Mouse (Mus musculus): Measurements from ENCODE around the gene Cd2bp2. TPM values are rescaled to one million over a fixed set of nuclear protein-coding genes. Genes with fewer than 3 reads are reported as not detected.

Cd2bp2 gene
- polyA plus RNA-seq, 1 experiment from 2014 or later, result 44.4 TPM

- Histone ChIP-seq H3K4me2 (ENCODE audit: low read length) (peak overlapping the region; percentile 92), H3K4me3 (ENCODE audit: low read depth, low read length) (peak overlapping the region; percentile 90), H3K27me3 (replicated peaks; ENCODE audit: control insufficient read depth, insufficient read depth, low read length) (no peaks in the 10 kb centered on the region), H3K9me3 (ENCODE audit: control insufficient read depth, low read length) (no peaks in the 10 kb centered on the region), H3K36me3 (ENCODE audit: control insufficient read depth, insufficient read depth, low read length) (peaks cover 22% of the 10 kb centered on the region), H3K27ac (ENCODE audit: low read depth) (peak overlapping the region; percentile 59), H3K9ac (ENCODE audit: low read length) (peak overlapping the region; percentile 91), H3K4me1 (replicated peaks; ENCODE audit: control insufficient read depth, insufficient read depth, low read length) (peaks cover 16% of the 10 kb centered on the region)
- WGBS, result under 1% methylated on average over 48 of the region's 53 CpGs
- peak; percentile 23 for ATAC-seq (replicated peaks; ENCODE audit: low FRiP score, low TSS enrichment, low read depth)
- DNase-seq (ENCODE audit: low spot score), result peak; percentile 75
These were observed 11.8 kb upstream of the Cd2bp2 start for GRCm38 (mm10) chr7:127207374-127208294.

GRCm38 (mm10) chr7:127206606-127207005, 10.8 kb upstream of the Cd2bp2 start:
- no peak for DNase-seq (ENCODE audit: low spot score)
- WGBS, result 44% methylated on average over 2 of the region's 2 CpGs

GRCm38 (mm10) chr7:127196484-127196883, 634 bp upstream of the Cd2bp2 start:
- peak overlapping the region; percentile 82 for H3K27ac ChIP-seq (ENCODE audit: low read depth)
- peaks cover 83% of the 10 kb centered on the region for H3K36me3 ChIP-seq (ENCODE audit: control insufficient read depth, insufficient read depth, low read length)
- 54% methylated on average over 11 of the region's 11 CpGs for WGBS
- H3K4me1 ChIP-seq (replicated peaks; ENCODE audit: control insufficient read depth, insufficient read depth, low read length), result peaks cover 14% of the 10 kb centered on the region
- H3K9me3 ChIP-seq (ENCODE audit: control insufficient read depth, low read length), result no peaks in the 10 kb centered on the region
- DNase-seq (ENCODE audit: low spot score) (no peak), ATAC-seq (replicated peaks; ENCODE audit: low FRiP score, low TSS enrichment, low read depth) (no peak)
- no peaks in the 10 kb centered on the region for H3K27me3 ChIP-seq (replicated peaks; ENCODE audit: control insufficient read depth, insufficient read depth, low read length)
- peak overlapping the region; percentile 63 for H3K4me3 ChIP-seq (ENCODE audit: low read depth, low read length)
- H3K4me2 ChIP-seq (ENCODE audit: low read length), result peak overlapping the region; percentile 75
- peak overlapping the region; percentile 73 for H3K9ac ChIP-seq (ENCODE audit: low read length)

More at GRCm38 (mm10) chr7:127206606-127207005, 10.8 kb upstream of the Cd2bp2 start:
- Histone ChIP-seq H3K4me2 (ENCODE audit: low read length) (peak overlapping the region; percentile 92), H3K27ac (ENCODE audit: low read depth) (peak overlapping the region; percentile 59; the same call in 1 of the 2 replicates), H3K9me3 (ENCODE audit: control insufficient read depth, low read length) (no peaks in the 10 kb centered on the region), H3K36me3 (ENCODE audit: control insufficient read depth, insufficient read depth, low read length) (peaks cover 32% of the 10 kb centered on the region), H3K4me1 (replicated peaks; ENCODE audit: control insufficient read depth, insufficient read depth, low read length) (peaks cover 16% of the 10 kb centered on the region), H3K27me3 (replicated peaks; ENCODE audit: control insufficient read depth, insufficient read depth, low read length) (no peaks in the 10 kb centered on the region), H3K9ac (ENCODE audit: low read length) (peak overlapping the region; percentile 91), H3K4me3 (ENCODE audit: low read depth, low read length) (peak overlapping the region; percentile 90)
- ATAC-seq (replicated peaks; ENCODE audit: low FRiP score, low TSS enrichment, low read depth), result no peak

- no peak overlapping the region for H3K27ac ChIP-seq (ENCODE audit: low read depth)
- ATAC-seq (replicated peaks; ENCODE audit: low FRiP score, low TSS enrichment, low read depth), result no peak
- H3K36me3 ChIP-seq (ENCODE audit: control insufficient read depth, insufficient read depth, low read length), result peaks cover 69% of the 10 kb centered on the region
These were observed 1.2 kb downstream of the Cd2bp2 start for GRCm38 (mm10) chr7:127194633-127195029.

GRCm38 (mm10) chr7:127194011-127194632, 1.7 kb downstream of the Cd2bp2 start:
- Histone ChIP-seq H3K9ac (ENCODE audit: low read length) (no peak overlapping the region), H3K27me3 (replicated peaks; ENCODE audit: control insufficient read depth, insufficient read depth, low read length) (no peaks in the 10 kb centered on the region), H3K4me1 (replicated peaks; ENCODE audit: control insufficient read depth, insufficient read depth, low read length) (peaks cover 14% of the 10 kb centered on the region), H3K4me2 (ENCODE audit: low read length) (peak overlapping the region; percentile 75), H3K9me3 (ENCODE audit: control insufficient read depth, low read length) (no peaks in the 10 kb centered on the region), H3K4me3 (ENCODE audit: low read depth, low read length) (no peak overlapping the region), H3K36me3 (ENCODE audit: control insufficient read depth, insufficient read depth, low read length) (peaks cover 64% of the 10 kb centered on the region), H3K27ac (ENCODE audit: low read depth) (no peak overlapping the region)
- ATAC-seq (replicated peaks; ENCODE audit: low FRiP score, low TSS enrichment, low read depth) (no peak), DNase-seq (ENCODE audit: low spot score) (no peak)
- WGBS, result 88% methylated on average over 17 of the region's 17 CpGs

More at GRCm38 (mm10) chr7:127194633-127195029, 1.2 kb downstream of the Cd2bp2 start:
- Histone ChIP-seq H3K4me1 (replicated peaks; ENCODE audit: control insufficient read depth, insufficient read depth, low read length) (peaks cover 14% of the 10 kb centered on the region), H3K4me3 (ENCODE audit: low read depth, low read length) (peak overlapping the region; percentile 63), H3K27me3 (replicated peaks; ENCODE audit: control insufficient read depth, insufficient read depth, low read length) (no peaks in the 10 kb centered on the region), H3K9ac (ENCODE audit: low read length) (peak overlapping the region; percentile 73), H3K9me3 (ENCODE audit: control insufficient read depth, low read length) (no peaks in the 10 kb centered on the region), H3K4me2 (ENCODE audit: low read length) (peak overlapping the region; percentile 75)
- no peak for DNase-seq (ENCODE audit: low spot score)
- WGBS, result 62% methylated on average over 7 of the region's 7 CpGs

- H3K9me3 ChIP-seq (ENCODE audit: control insufficient read depth, low read length), result no peaks in the 10 kb centered on the region
- peaks cover 53% of the 10 kb centered on the region for H3K36me3 ChIP-seq (ENCODE audit: control insufficient read depth, insufficient read depth, low read length)
- H3K4me3 ChIP-seq (ENCODE audit: low read depth, low read length), result no peak overlapping the region
- peaks cover 14% of the 10 kb centered on the region for H3K4me1 ChIP-seq (replicated peaks; ENCODE audit: control insufficient read depth, insufficient read depth, low read length)
- ATAC-seq (replicated peaks; ENCODE audit: low FRiP score, low TSS enrichment, low read depth) (no peak), DNase-seq (ENCODE audit: low spot score) (no peak)
- no peak overlapping the region for H3K4me2 ChIP-seq (ENCODE audit: low read length)
- WGBS, result 97% methylated on average over 5 of the region's 5 CpGs
- H3K27ac ChIP-seq (ENCODE audit: low read depth), result no peak overlapping the region
- H3K9ac ChIP-seq (ENCODE audit: low read length), result no peak overlapping the region
- H3K27me3 ChIP-seq (replicated peaks; ENCODE audit: control insufficient read depth, insufficient read depth, low read length), result no peaks in the 10 kb centered on the region
These were observed 2.9 kb downstream of the Cd2bp2 start for GRCm38 (mm10) chr7:127192989-127193388.

GRCm38 (mm10) chr7:127190672-127191071, 5.2 kb downstream of the Cd2bp2 start:
- no peaks in the 10 kb centered on the region for H3K9me3 ChIP-seq (ENCODE audit: control insufficient read depth, low read length)
- DNase-seq (ENCODE audit: low spot score) (no peak), ATAC-seq (replicated peaks; ENCODE audit: low FRiP score, low TSS enrichment, low read depth) (no peak)
- H3K4me2 ChIP-seq (ENCODE audit: low read length), result no peak overlapping the region
- WGBS, result 78% methylated on average over 6 of the region's 6 CpGs
- H3K27me3 ChIP-seq (replicated peaks; ENCODE audit: control insufficient read depth, insufficient read depth, low read length), result no peaks in the 10 kb centered on the region
- H3K4me3 ChIP-seq (ENCODE audit: low read depth, low read length), result no peak overlapping the region
- H3K9ac ChIP-seq (ENCODE audit: low read length), result no peak overlapping the region
- peaks cover 8% of the 10 kb centered on the region for H3K4me1 ChIP-seq (replicated peaks; ENCODE audit: control insufficient read depth, insufficient read depth, low read length)
- peaks cover 38% of the 10 kb centered on the region for H3K36me3 ChIP-seq (ENCODE audit: control insufficient read depth, insufficient read depth, low read length)
- no peak overlapping the region for H3K27ac ChIP-seq (ENCODE audit: low read depth)

- no peaks in the 10 kb centered on the region for H3K9me3 ChIP-seq (ENCODE audit: control insufficient read depth, low read length)
- no peak overlapping the region for H3K4me3 ChIP-seq (ENCODE audit: low read depth, low read length)
- ATAC-seq (replicated peaks; ENCODE audit: low FRiP score, low TSS enrichment, low read depth), result no peak
- H3K9ac ChIP-seq (ENCODE audit: low read length), result no peak overlapping the region
- H3K27ac ChIP-seq (ENCODE audit: low read depth), result no peak overlapping the region
- H3K36me3 ChIP-seq (ENCODE audit: control insufficient read depth, insufficient read depth, low read length), result peaks cover 25% of the 10 kb centered on the region
- WGBS, result 79% methylated on average over 17 of the region's 17 CpGs
- no peak overlapping the region for H3K4me2 ChIP-seq (ENCODE audit: low read length)
- no peaks in the 10 kb centered on the region for H3K27me3 ChIP-seq (replicated peaks; ENCODE audit: control insufficient read depth, insufficient read depth, low read length)
- DNase-seq (ENCODE audit: low spot score), result no peak
- no peaks in the 10 kb centered on the region for H3K4me1 ChIP-seq (replicated peaks; ENCODE audit: control insufficient read depth, insufficient read depth, low read length)
These were observed 7.3 kb downstream of the Cd2bp2 start for GRCm38 (mm10) chr7:127188305-127189276.
